Mouse (Mus musculus): ENCODE results near the gene Ppm1g.

Ppm1g gene

GRCm38 (mm10) chr5:31240637-31241521 lies 20.4 kb upstream of the Ppm1g start, which contains the start of the genes Nrbp1 and Gm9970:
Gene Nrbp1 (plus strand): TSS chr5:31240864.
Gene Gm9970 (minus strand): TSS chr5:31241232.
- no peak; the same call in 1 of the 2 replicates for TF ChIP-seq GATA4 (IDR thresholded peaks at IDR 0.05; ENCODE audit: insufficient replicate concordance, low read length)

- no peak for TF ChIP-seq GATA4 (IDR thresholded peaks at IDR 0.05; ENCODE audit: insufficient replicate concordance, low read length)
These were observed 6.2 kb upstream of the Ppm1g start for GRCm38 (mm10) chr5:31226641-31227040.

DNA sequence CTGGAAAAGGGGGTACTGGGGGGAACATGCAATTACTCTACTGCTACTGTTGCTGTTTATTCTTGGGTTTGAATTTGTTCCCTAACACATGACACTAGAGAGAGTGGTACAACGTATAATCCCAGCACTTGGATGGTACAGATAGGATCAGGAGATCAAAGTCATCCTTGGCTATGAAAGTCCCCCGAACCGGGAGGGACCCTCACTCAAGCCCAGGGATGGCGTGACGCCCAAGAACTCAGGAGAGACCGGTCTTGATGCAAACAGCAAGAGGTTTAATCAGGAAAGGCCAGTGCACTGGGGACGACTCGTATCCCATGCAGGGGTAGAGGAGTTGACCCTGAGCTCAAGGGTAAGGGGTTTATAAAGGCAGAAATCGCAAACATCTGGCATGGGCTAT lies 2.2 kb upstream of the Ppm1g start:
- TF ChIP-seq GATA4 (IDR thresholded peaks at IDR 0.05; ENCODE audit: insufficient replicate concordance, low read length): no peak

DNA sequence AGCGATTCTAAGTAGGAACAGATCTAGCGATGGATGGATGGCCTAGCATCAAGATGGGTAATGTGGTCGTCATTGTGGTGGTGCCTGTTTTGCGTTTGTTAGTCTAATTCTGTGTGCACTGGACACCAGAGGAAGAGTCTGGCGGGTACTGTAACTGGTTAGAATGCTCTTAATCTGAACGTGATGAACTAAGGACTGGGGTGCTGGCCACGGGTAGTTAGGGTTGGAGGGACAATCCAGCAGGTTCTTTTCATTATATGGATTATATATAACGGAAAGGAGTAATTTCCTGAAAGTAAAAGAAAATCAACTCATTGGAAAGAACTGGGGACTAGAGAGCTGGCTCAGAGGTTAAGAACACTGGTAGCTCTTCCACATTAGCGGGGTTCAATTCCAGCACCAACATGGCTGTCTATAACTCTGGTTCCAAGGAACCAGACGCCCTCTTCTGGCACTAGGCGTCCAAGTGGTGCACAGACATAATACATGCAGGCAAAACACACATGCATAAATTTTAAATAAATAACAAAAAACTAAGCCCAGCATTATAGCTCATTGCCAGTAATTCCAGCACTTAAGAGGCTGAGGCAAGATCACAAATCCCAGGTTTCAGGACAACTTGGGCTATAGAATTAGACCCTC lies 938 bp upstream of the Ppm1g start:
- TF ChIP-seq GATA4 (IDR thresholded peaks at IDR 0.05; ENCODE audit: insufficient replicate concordance, low read length): no peak

GRCm38 (mm10) chr5:31219911-31220447 lies 508 bp downstream of the Ppm1g start:
- no peak for TF ChIP-seq GATA4 (IDR thresholded peaks at IDR 0.05; ENCODE audit: insufficient replicate concordance, low read length)

- no peak for TF ChIP-seq GATA4 (IDR thresholded peaks at IDR 0.05; ENCODE audit: insufficient replicate concordance, low read length)
These were observed 1.0 kb downstream of the Ppm1g start for GRCm38 (mm10) chr5:31219474-31219873.

DNA sequence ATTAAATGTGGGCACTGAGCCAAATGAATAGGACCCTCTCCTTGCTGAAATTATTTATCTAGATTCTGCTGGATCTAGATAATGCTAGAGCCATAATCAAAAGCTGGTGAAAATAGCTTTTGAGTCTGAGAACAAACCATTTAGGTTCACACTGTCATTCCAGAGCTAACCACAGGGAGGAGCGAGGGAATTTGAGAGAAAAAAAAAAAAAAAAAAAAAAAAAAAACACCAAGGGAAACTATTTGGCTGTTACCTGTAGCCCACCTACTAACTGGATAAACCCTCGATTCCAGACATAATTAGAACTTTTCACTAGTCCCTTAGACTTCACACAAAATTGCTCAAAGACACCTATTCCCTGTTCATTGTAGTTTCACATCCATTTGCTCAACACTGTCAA lies 1.4 kb downstream of the Ppm1g start:
- no peak for TF ChIP-seq GATA4 (IDR thresholded peaks at IDR 0.05; ENCODE audit: insufficient replicate concordance, low read length)

DNA sequence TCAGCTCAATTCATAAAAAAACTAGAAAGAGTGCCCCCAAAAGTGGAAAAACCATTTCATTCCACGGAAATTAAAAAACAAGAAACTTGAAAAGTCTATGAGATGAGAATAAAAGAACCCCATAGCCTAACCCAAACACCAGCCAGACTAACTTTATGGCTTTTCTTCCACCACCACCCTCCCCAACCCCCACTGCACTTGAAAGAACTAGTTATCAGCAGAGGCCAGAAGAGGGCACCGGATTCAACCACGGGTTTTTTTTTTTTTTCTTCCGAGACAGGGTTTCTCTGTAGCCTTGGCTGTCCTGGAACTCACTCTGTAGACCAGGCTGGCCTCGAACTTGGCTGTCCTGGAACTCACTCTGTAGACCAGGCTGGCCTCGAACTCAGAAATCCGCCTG lies 2.2 kb downstream of the Ppm1g start:
- no peak for TF ChIP-seq GATA4 (IDR thresholded peaks at IDR 0.05; ENCODE audit: insufficient replicate concordance, low read length)

GRCm38 (mm10) chr5:31204421-31204820 lies 16.1 kb downstream of the Ppm1g start:
- no peak for TF ChIP-seq GATA4 (IDR thresholded peaks at IDR 0.05; ENCODE audit: insufficient replicate concordance, low read length)

DNA sequence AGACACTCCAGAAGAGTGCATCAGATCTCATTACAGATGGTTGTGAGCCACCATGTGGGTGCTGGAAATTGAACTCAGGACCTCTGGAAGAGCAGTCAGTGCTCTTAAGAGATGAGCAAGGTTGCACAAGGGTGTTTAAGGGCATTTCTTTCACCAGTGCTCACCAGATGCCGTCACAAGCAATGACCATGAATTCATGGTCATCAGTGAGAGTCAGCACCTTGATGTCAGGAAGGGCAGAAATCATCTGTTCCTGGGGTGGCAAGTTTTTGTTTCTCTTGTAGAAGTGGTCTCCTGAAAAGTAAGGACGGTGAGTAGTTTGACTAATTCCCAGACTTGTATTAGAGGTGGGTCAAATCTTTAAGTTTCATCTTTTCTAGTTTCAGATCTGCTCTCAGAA lies 16.6 kb downstream of the Ppm1g start:
- TF ChIP-seq GATA4 (IDR thresholded peaks at IDR 0.05; ENCODE audit: insufficient replicate concordance, low read length): no peak

DNA sequence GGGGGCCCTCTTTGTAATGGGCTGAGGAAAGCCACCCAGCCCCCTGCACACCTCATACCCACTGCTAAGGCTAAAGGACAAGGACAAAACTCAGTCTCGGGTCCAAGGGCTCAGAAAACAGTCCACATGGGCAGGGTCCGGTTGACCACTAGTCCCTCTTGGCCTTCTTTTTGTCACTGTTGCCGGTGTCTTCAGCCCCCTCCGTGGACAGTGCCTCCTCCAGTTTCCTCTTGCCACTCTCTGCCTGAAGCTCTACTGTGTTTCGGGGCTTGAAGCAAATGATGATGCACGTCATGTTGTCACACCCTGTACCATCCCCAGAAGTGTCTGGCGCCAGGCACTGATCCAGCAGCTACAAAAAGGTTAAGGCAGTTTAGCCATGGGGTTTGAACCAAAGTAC lies 17.6 kb downstream of the Ppm1g start:
- TF ChIP-seq GATA4 (IDR thresholded peaks at IDR 0.05; ENCODE audit: insufficient replicate concordance, low read length): no peak

- no peak for TF ChIP-seq GATA4 (IDR thresholded peaks at IDR 0.05; ENCODE audit: insufficient replicate concordance, low read length)
These were observed 18.5 kb downstream of the Ppm1g start, which contains the start of gene Zfp513 for GRCm38 (mm10) chr5:31201742-31202590. Gene Zfp513 (minus strand): TSS chr5:31202303.

DNA sequence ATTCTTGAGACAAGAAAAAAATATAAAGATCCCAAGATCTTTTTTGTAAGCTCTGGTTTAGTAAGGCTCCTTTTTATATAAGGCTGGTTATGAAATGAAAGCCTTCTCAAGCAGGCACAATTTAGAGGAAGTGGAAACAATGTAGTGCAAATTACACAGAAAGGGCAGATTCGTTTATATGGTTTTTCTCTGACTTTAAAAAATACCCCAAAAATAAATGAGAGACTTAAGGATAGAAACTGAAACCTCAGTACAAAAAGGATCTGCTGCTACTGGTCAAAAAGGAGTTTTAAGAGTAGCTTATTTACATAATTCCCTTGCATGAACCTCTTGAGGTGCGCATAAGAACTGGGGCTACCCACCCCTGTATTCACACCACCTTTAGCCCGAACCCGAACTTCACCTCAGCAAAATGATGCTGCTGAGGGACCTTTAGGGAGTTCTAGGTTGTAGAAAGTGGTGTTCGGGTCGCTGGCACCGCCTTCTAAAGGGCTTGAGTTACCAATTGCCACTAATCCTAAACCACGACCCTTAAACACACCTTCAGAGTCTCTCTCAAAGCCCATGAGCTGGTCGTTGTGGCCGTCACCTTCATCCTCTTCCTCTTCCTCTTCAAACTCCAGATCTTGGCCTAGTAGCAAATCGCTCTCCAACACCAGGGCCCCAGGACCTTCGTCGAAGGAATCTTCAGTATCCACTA lies 19.3 kb downstream of the Ppm1g start:
- TF ChIP-seq GATA4 (IDR thresholded peaks at IDR 0.05; ENCODE audit: insufficient replicate concordance, low read length): no peak

DNA sequence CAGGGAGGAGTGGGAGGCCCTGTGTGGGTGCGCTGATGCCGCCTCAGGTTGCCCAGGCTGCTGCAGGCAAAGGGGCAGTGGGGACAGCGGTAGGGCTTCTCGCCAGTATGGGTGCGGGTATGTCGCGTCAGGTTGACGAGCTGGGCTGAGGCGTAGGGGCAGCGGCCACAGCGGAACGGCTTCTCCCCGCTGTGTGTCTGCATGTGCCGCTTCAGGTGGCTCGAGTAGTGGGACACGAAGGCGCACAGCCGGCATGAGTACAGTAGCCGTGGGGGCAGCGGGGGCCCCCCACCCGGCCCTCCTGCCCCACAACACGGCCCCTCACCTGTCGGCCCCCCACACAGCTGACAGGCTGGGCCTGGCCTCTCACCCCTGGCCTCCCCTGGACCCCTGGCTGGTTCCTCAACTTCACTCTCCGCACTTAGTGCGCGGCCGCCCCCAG lies 20.1 kb downstream of the Ppm1g start:
- TF ChIP-seq GATA4 (IDR thresholded peaks at IDR 0.05; ENCODE audit: insufficient replicate concordance, low read length): no peak

All from liver, adult (tissue).